Mouse (Mus musculus) adipose tissue, adult 10 weeks (tissue): Measurements from ENCODE around the gene Olfr1137. TPM values are rescaled to one million over a fixed set of nuclear protein-coding genes. Genes with fewer than 3 reads are reported as not detected.

Source experiments
- polyA plus RNA-seq: library from polyadenylated mRNA; stranded (reverse); fragments of 350-450 nt; fragmentation: Illumina TruSeq; extraction: RNeasy Lipid Tissue Mini Kit (QIAGEN cat#74804); gene quantifications from one replicate; pipeline ENCODE4 v1.2.3, GENCODE M21; 2014; ENCODE audit warnings: low read depth, low replicate concordance

Olfr1137 gene
- not detected for polyA plus RNA-seq

GRCm38 (mm10) chr2:87713079-87713478 is at the start of gene Olfr1137:
Gene Olfr1137 (minus strand): TSS chr2:87713179.

GRCm38 (mm10) chr2:87753891-87754290 is 40.9 kb upstream of the Olfr1137 start, which contains the start of gene Olfr1141:
Gene Olfr1141 (minus strand): TSS chr2:87753991.

GRCm38 (mm10) chr2:87743452-87743851 is 30.5 kb upstream of the Olfr1137 start, which contains the start of gene Olfr1140:
Gene Olfr1140 (plus strand): TSS chr2:87743752.

GRCm38 (mm10) chr2:87739878-87740277 is 26.9 kb upstream of the Olfr1137 start, which contains the start of gene Olfr1138:
Gene Olfr1138 (minus strand): TSS chr2:87739978.

GRCm38 (mm10) chr2:87693847-87694246 is 19.1 kb downstream of the Olfr1137 start, which contains the start of gene Olfr1136:
Gene Olfr1136 (minus strand): TSS chr2:87693947.

GRCm38 (mm10) chr2:87673564-87673963 is 39.4 kb downstream of the Olfr1137 start, which contains the start of gene Olfr1135:
Gene Olfr1135 (minus strand): TSS chr2:87673664.

Other genes starting within 250 kb of the Olfr1137 start
- not detected for gene Pramel7, start 216.1 kb downstream of the Olfr1137 start, polyA plus RNA-seq
- gene Pramel6, start 206.6 kb downstream of the Olfr1137 start, polyA plus RNA-seq = not detected
- not detected for gene Olfr153, start 181.4 kb downstream of the Olfr1137 start, polyA plus RNA-seq
- gene Olfr1128, start 167.6 kb downstream of the Olfr1137 start, polyA plus RNA-seq = not detected
- gene Olfr1129, start 139.3 kb downstream of the Olfr1137 start, polyA plus RNA-seq = not detected
- gene Olfr1130, start 107.0 kb downstream of the Olfr1137 start, polyA plus RNA-seq = not detected
- gene Olfr1131, start 86.1 kb downstream of the Olfr1137 start, polyA plus RNA-seq = not detected
- not detected for gene Olfr1132, start 75.6 kb downstream of the Olfr1137 start, polyA plus RNA-seq
- not detected for gene Olfr1133, start 65.8 kb downstream of the Olfr1137 start, polyA plus RNA-seq
- gene Olfr1134, start 54.7 kb downstream of the Olfr1137 start, polyA plus RNA-seq = not detected
- gene Olfr1135, start 39.5 kb downstream of the Olfr1137 start, polyA plus RNA-seq = not detected
- not detected for gene Olfr1136, start 19.2 kb downstream of the Olfr1137 start, polyA plus RNA-seq
- gene Olfr1138, start 26.8 kb upstream of the Olfr1137 start, polyA plus RNA-seq = not detected
- not detected for gene Olfr1140, start 30.6 kb upstream of the Olfr1137 start, polyA plus RNA-seq
- not detected for gene Olfr1141, start 40.8 kb upstream of the Olfr1137 start, polyA plus RNA-seq
- not detected for gene Olfr152, start 66.3 kb upstream of the Olfr1137 start, polyA plus RNA-seq
- gene Olfr1143, start 87.4 kb upstream of the Olfr1137 start, polyA plus RNA-seq = not detected
- gene Olfr1145, start 96.6 kb upstream of the Olfr1137 start, polyA plus RNA-seq = not detected
- gene Olfr1148, start 117.4 kb upstream of the Olfr1137 start, polyA plus RNA-seq = not detected
- gene Olfr1150-ps1, start 130.8 kb upstream of the Olfr1137 start, polyA plus RNA-seq = not detected
- gene Olfr1151, start 142.7 kb upstream of the Olfr1137 start, polyA plus RNA-seq = not detected
- gene Olfr1152, start 153.3 kb upstream of the Olfr1137 start, polyA plus RNA-seq = not detected
- gene Olfr1153, start 181.8 kb upstream of the Olfr1137 start, polyA plus RNA-seq = not detected
- not detected for gene Olfr1154, start 192.0 kb upstream of the Olfr1137 start, polyA plus RNA-seq
- not detected for gene Olfr1155, start 232.0 kb upstream of the Olfr1137 start, polyA plus RNA-seq
- gene Olfr1156, start 239.9 kb upstream of the Olfr1137 start, polyA plus RNA-seq = not detected